Mouse (Mus musculus) hindbrain, postnatal 0 days (tissue): ENCODE data around the gene Rab11b. TPM values are rescaled to one million over a fixed set of nuclear protein-coding genes. Genes with fewer than 3 reads are reported as not detected.

Experiments
- ATAC-seq: fragments of 200-750 bp; cut with Nextera tagmentation; 2 replicates; pipeline ENCODE4 v1.8.0; 2017; ENCODE audit warnings: mild to moderate bottlenecking, moderate TSS enrichment, moderate library complexity
- DNase-seq: peaks from one replicate; pipeline ENCODE4 v3.0.0-alpha.2; 2015; ENCODE audit warnings: low spot score
- H3K27ac ChIP-seq: fragments of 300-500 bp; sonication (generic); 2 replicates; pipeline ENCODE4 v1.5.1; 2014; ENCODE audit warnings: mild to moderate bottlenecking
- H3K27me3 ChIP-seq: fragments of 300-500 bp; sonication (generic); 2 replicates; pipeline ENCODE4 v1.6.1; 2014; ENCODE audit warnings: low read length, mixed read lengths; ENCODE audit not compliant: insufficient read depth
- H3K36me3 ChIP-seq: fragments of 300-500 bp; sonication (generic); 2 replicates; pipeline ENCODE4 v1.6.1; 2014; ENCODE audit warnings: low read length, mixed read lengths; ENCODE audit not compliant: insufficient read depth
- H3K4me1 ChIP-seq: fragments of 300-500 bp; sonication (generic); 2 replicates; pipeline ENCODE4 v1.6.1; 2014; ENCODE audit warnings: antibody characterized with exemption, low read length, mixed read lengths; ENCODE audit not compliant: insufficient read depth
- H3K4me2 ChIP-seq: fragments of 300-500 bp; sonication (generic); 2 replicates; pipeline ENCODE4 v1.6.1; 2014; ENCODE audit warnings: low read depth, mild to moderate bottlenecking, low read length, moderate library complexity, mixed read lengths
- H3K4me3 ChIP-seq: fragments of 300-500 bp; sonication (generic); 2 replicates; pipeline ENCODE4 v1.5.1; 2014; ENCODE audit warnings: low read length
- H3K9ac ChIP-seq: fragments of 300-500 bp; sonication (generic); replicated peaks from 2 replicates; pipeline ENCODE4 v1.6.1; 2014; ENCODE audit warnings: mild to moderate bottlenecking, low read length, moderate library complexity, mixed read lengths
- H3K9me3 ChIP-seq: fragments of 300-500 bp; sonication (generic); 2 replicates; pipeline ENCODE4 v1.6.1; 2016; ENCODE audit warnings: low read length, mixed read lengths
- CTCF ChIP-seq: IDR thresholded peaks from 2 replicates; pipeline ENCODE4 v1.5.1; 2016; ENCODE audit warnings: antibody characterized with exemption, control low read depth, low read depth
- WGBS: fragments of 180-500 bp; shearing (Covaris S2); extraction: QIAGEN DNeasy Blood & Tissue Kit; methylation state at CpG from one replicate; pipeline ENCODE4 v1.1.7; 2014; 5-methylcytosine and 5-hydroxymethylcytosine counted together
- polyA plus RNA-seq: library from polyadenylated mRNA; unstranded; fragments of >200 nt; fragmentation: Nextera tagmentation; extraction: Ambion mirVana; gene quantifications from 2 replicates; pipeline ENCODE4 v1.2.1, GENCODE M21; 2015
- total RNA-seq: library from RNA; depleted of rRNA; stranded (reverse); fragments of >200 nt; gene quantifications from 2 replicates; pipeline ENCODE4 v1.2.3, GENCODE M21; 2014

The Rab11b gene
- total and polyA plus RNA-seq, 2 experiments from 2014 or later = 123 to 583 TPM

DNA sequence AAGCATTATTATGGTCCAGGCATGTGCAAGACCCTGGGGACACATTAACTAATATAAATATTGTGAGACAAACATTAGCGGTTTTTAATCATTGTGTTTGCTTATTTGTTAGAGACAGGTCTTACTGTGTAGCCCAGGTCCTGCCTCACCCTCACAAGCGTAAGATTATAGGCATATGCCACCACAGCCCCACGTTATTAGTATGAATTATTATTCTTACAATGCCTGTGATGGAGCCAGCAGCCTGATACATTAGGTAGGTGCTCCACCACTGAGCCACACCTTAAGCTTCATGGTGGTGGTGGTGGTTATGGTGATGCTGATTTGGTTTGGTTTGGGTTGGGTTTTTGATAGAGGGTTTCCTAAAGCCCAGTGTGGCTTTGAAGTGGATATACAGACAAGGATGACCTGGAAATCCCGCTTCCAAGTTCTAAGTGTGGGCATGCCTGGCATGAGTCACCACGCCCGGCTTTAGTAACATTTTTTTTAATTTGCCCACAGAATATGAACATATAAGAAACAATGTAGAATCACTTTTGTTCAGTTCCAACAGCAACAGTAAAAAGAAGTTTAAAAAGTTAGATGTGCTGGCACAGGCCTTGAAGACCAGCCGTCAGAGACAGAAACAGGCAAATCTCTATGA, 40.5 kb downstream of the Rab11b start:
- Histone ChIP-seq H3K9ac (no peak overlapping the region), H3K27me3 (no peaks in the 10 kb centered on the region), H3K9me3 (no peaks in the 10 kb centered on the region), H3K27ac (no peak overlapping the region), H3K36me3 (no peaks in the 10 kb centered on the region), H3K4me2 (no peak overlapping the region), H3K4me3 (no peak overlapping the region), H3K4me1 (no peaks in the 10 kb centered on the region)
- no peak for DNase-seq
- WGBS = 95% methylated on average over 7 of the region's 7 CpGs
- no peak for ATAC-seq
- TF ChIP-seq CTCF = no peak

DNA sequence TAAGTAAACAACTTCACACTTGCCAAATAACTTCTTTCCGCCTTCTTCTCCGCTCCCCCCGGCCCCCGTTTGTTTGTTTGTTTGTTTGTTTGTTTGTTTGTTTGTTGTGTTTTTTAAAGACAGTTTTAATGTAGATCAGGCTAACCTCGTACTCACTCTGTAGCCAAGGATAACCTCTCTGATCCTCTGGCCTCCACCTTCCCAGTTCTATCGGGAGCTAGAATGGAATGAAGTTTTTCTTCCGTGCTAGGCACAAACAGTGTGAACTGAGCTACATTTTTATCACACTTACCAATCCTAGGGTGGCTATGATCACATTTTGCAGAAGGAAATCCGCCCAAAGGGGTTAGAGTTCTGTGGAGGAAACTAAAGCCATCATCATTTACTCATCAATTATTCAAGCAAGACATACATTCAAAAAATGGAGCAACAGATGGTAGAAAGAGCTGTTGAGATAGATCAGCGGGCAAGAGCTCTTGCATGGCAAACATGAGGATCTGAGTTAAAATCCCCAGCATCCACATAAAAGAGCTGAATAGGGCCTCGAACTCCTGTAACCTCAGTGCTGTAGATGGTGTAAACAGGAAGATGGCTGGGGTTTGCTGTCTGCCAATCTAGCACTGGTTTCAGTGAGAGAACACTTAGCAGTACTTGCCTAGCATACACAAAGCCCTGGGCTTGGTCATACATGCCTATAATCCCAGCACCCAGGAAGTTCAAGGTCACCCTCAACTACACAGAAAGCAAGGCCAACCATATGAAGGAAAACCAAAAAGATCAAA, 41.2 kb downstream of the Rab11b start:
- ATAC-seq (peak; percentile 4; the same call in 1 of the 2 replicates), DNase-seq (no peak)
- H3K4me1 ChIP-seq = no peaks in the 10 kb centered on the region
- no peaks in the 10 kb centered on the region for H3K27me3 ChIP-seq
- no peaks in the 10 kb centered on the region for H3K36me3 ChIP-seq
- TF ChIP-seq CTCF = no peak
- peak overlapping the region; percentile 86 for H3K4me2 ChIP-seq
- peak overlapping the region; percentile 88 for H3K4me3 ChIP-seq
- 43% methylated on average over 10 of the region's 10 CpGs for WGBS
- H3K9ac ChIP-seq = no peak overlapping the region
- H3K9me3 ChIP-seq = no peaks in the 10 kb centered on the region
- no peak overlapping the region for H3K27ac ChIP-seq

DNA sequence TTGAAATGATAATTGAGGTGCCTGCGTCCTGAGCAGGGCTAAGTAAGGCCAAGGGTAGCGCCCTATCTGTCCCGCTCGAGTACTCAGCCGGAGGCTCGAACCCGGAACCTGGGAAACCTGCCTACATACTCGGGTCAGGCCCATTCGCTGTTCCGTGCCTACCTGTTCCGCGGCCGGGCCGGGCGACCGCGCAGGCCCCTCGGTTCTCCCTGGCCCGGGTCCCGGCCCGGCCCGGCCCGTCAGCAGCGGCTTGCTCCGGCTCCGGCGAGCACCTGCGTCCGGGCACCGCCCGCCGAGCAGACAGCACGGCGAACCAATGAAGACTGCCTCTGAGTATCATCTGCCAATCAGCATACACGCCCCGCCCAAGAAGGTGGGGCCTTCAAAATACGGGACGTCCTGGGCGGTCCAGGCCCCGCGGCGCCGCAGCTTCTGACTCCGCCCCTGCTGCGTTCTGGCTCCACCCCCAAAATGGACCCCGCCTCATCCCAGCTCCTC, 41.9 kb downstream of the Rab11b start, which contains the start of gene March2:
TSS of gene March2 (minus strand) at position 287 of the 498 bp plus-strand sequence.
- no peaks in the 10 kb centered on the region for H3K36me3 ChIP-seq
- H3K9me3 ChIP-seq = no peaks in the 10 kb centered on the region
- DNase-seq (peak; percentile 97), ATAC-seq (peak; percentile 100)
- under 1% methylated on average over 46 of the region's 46 CpGs for WGBS
- H3K4me3 ChIP-seq = peak within 1 kb of the TSS; percentile 88
- H3K9ac ChIP-seq = peak within 1 kb of the TSS; percentile 77
- TF ChIP-seq CTCF = no peak
- H3K27me3 ChIP-seq = no peaks in the 10 kb centered on the region
- no peaks in the 10 kb centered on the region for H3K4me1 ChIP-seq
- peak within 1 kb of the TSS; percentile 67; the same call in 1 of the 2 replicates for H3K27ac ChIP-seq
- H3K4me2 ChIP-seq = peak within 1 kb of the TSS; percentile 86

- no peak for TF ChIP-seq CTCF
- DNase-seq = no peak
- no peak for ATAC-seq
- Histone ChIP-seq H3K9me3 (no peaks in the 10 kb centered on the region), H3K9ac (peak overlapping the region; percentile 77), H3K36me3 (no peaks in the 10 kb centered on the region), H3K27me3 (no peaks in the 10 kb centered on the region), H3K27ac (peak overlapping the region; percentile 67; the same call in 1 of the 2 replicates), H3K4me1 (no peaks in the 10 kb centered on the region), H3K4me3 (peak overlapping the region; percentile 88), H3K4me2 (peak overlapping the region; percentile 86)
- WGBS = 6% methylated on average over 8 of the region's 8 CpGs
These were observed 42.3 kb downstream of the Rab11b start for GRCm38 (mm10) chr17:33717982-33718381.

DNA sequence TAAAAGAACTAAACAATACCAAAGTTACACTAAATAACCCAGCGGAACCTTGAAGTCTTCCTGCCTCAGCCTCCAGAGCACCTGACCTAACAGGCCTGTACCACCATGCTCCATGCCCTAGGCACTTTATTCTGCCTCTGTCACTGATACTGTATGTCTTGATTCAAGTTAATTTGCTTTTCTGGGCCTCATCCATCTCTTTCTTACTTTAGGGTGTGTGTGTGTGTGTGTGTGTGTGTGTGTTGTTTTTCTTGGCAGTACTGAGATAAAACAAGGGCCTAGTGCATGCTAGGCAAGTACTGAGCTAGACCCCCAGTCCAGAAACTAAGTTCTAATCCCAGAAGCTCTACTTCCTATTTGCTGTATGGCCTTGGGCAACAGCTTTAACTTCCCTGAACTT, 43.1 kb downstream of the Rab11b start:
- H3K4me1 ChIP-seq = no peaks in the 10 kb centered on the region
- H3K9ac ChIP-seq = no peak overlapping the region
- no peak for DNase-seq
- no peak for ATAC-seq
- WGBS = 100% methylated on average over 1 of the region's 1 CpGs
- no peak overlapping the region for H3K4me3 ChIP-seq
- H3K9me3 ChIP-seq = no peaks in the 10 kb centered on the region
- no peaks in the 10 kb centered on the region for H3K36me3 ChIP-seq
- H3K27me3 ChIP-seq = no peaks in the 10 kb centered on the region
- H3K4me2 ChIP-seq = no peak overlapping the region
- H3K27ac ChIP-seq = no peak overlapping the region
- TF ChIP-seq CTCF = no peak

GRCm38 (mm10) chr17:33714779-33715178, 45.6 kb downstream of the Rab11b start:
- no peak overlapping the region for H3K9ac ChIP-seq
- DNase-seq (no peak), ATAC-seq (no peak)
- H3K4me2 ChIP-seq = no peak overlapping the region
- 100% methylated on average over 1 of the region's 1 CpGs for WGBS
- H3K4me3 ChIP-seq = no peak overlapping the region
- no peak overlapping the region for H3K27ac ChIP-seq
- H3K27me3 ChIP-seq = no peaks in the 10 kb centered on the region
- TF ChIP-seq CTCF = no peak
- H3K9me3 ChIP-seq = no peaks in the 10 kb centered on the region
- H3K4me1 ChIP-seq = no peaks in the 10 kb centered on the region
- H3K36me3 ChIP-seq = no peaks in the 10 kb centered on the region
